Mouse (Mus musculus): ENCODE results near the gene Plcb4.

GRCm38 (mm10) chr2:135838135-135838534 lies 179.3 kb downstream of the Plcb4 start:
- TF ChIP-seq CTCF (IDR thresholded peaks at IDR 0.05; ENCODE audit: borderline replicate concordance, insufficient read depth, low read length) (no peak), POLR2A (IDR thresholded peaks at IDR 0.05; ENCODE audit: low read depth, low read length) (no peak)
